Mouse (Mus musculus) hindbrain, embryonic 11.5 days (tissue): Measurements from ENCODE around the gene Taf11. TPM values are rescaled to one million over a fixed set of nuclear protein-coding genes. Genes with fewer than 3 reads are reported as not detected.

ENCODE experiments used
- ATAC-seq: fragments of 200-750 bp; cut with Nextera tagmentation; 2 replicates; pipeline ENCODE4 v1.8.0; 2017; ENCODE audit warnings: mild to moderate bottlenecking, moderate TSS enrichment, moderate library complexity; ENCODE audit not compliant: low FRiP score
- DNase-seq: peaks from one replicate; pipeline ENCODE4 v3.0.0-alpha.2; 2015; ENCODE audit warnings: low spot score
- H3K27ac ChIP-seq: fragments of 300-500 bp; sonication (generic); 2 replicates; pipeline ENCODE4 v1.5.1; 2014; ENCODE audit warnings: mild to moderate bottlenecking, low read depth, low read length
- H3K27me3 ChIP-seq: fragments of 300-500 bp; sonication (generic); 2 replicates; pipeline ENCODE4 v1.6.1; 2014; ENCODE audit warnings: mild to moderate bottlenecking, low read length, moderate library complexity, mixed read lengths; ENCODE audit not compliant: control insufficient read depth, insufficient read depth
- H3K36me3 ChIP-seq: fragments of 300-500 bp; sonication (generic); 2 replicates; pipeline ENCODE4 v1.6.1; 2014; ENCODE audit warnings: mild to moderate bottlenecking, low read length, moderate library complexity, mixed read lengths; ENCODE audit not compliant: control insufficient read depth, insufficient read depth
- H3K4me1 ChIP-seq: fragments of 300-500 bp; sonication (generic); replicated peaks from 2 replicates; pipeline ENCODE4 v1.6.1; 2014; ENCODE audit warnings: low read length, mixed read lengths; ENCODE audit not compliant: control insufficient read depth, insufficient read depth
- H3K4me2 ChIP-seq: fragments of 300-500 bp; sonication (generic); replicated peaks from 2 replicates; pipeline ENCODE4 v1.6.1; 2014; ENCODE audit warnings: mild to moderate bottlenecking, low read depth, low read length
- H3K4me3 ChIP-seq: fragments of 300-500 bp; sonication (generic); 2 replicates; pipeline ENCODE4 v1.5.1; 2014; ENCODE audit warnings: low read depth, low read length
- H3K9ac ChIP-seq: fragments of 300-500 bp; sonication (generic); 2 replicates; pipeline ENCODE4 v1.6.1; 2014; ENCODE audit warnings: low read depth, low read length
- H3K9me3 ChIP-seq: fragments of 300-500 bp; sonication (generic); 2 replicates; pipeline ENCODE4 v1.6.1; 2016; ENCODE audit warnings: low read length; ENCODE audit not compliant: control insufficient read depth
- WGBS: fragments of 180-500 bp; shearing (Covaris S2); extraction: QIAGEN DNeasy Blood & Tissue Kit; methylation state at CpG from one replicate; pipeline ENCODE4 v1.1.7; 2014; 5-methylcytosine and 5-hydroxymethylcytosine counted together
- polyA plus RNA-seq: library from polyadenylated mRNA; unstranded; fragments of >200 nt; fragmentation: Nextera tagmentation; extraction: Ambion mirVana; gene quantifications from 2 replicates; pipeline ENCODE4 v1.2.1, GENCODE M21; 2014

Gene Taf11
- polyA plus RNA-seq, result 89.5 and 93.9 TPM in 2 replicates

DNA sequence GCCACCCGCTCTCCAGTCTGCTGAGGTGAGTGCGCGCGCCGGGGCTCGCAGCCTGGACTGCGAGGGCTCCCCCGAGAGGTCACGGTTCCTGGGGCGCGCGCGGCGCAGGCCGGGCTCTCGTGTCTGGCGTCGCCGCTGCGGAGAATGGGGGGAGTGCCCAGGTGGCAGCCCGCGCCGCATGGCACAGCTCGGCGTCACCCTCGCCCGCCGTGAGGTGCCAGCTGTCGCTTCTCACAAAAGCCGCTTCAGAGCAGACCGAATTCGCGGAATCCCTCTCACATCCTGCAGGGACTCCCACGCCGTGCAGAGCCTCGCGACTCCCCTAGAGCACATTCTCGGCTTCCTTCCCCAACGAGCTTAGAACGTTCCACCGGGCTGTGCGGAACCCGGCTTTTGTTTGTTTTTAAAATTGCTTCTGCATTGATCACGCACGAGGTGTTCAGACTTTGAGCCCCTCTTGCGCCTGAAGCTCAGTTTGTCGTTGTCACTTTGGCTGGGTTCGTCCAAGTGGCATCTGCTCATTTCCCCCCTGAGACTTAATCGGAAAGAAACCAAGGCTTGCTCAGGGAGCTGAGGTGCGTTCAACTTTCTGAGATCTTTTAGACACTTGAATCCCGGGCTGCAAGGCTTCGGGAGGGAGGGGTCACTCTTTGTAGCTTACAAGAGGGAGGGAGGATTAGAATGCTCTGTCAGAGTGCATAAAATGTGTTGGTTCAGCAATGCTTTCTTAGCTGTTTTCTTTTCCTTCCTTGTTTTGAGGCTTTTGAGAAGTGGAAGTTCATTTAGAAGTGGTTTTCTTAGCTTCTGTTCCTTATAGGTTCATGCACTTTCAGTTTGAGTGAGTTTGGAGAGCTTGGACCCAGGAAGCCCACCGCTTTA is at the start of gene Taf11:
Gene Taf11 (minus strand): TSS at position 223 of the 879 bp plus-strand sequence.
- Histone ChIP-seq H3K4me1 (no peaks in the 10 kb centered on the region; the same call in 1 of the 2 replicates), H3K9me3 (no peaks in the 10 kb centered on the region), H3K27me3 (no peaks in the 10 kb centered on the region), H3K36me3 (peaks cover 2% of the 10 kb centered on the region; the same call in 1 of the 2 replicates), H3K9ac (peak within 1 kb of the TSS; percentile 89), H3K27ac (peak within 1 kb of the TSS; percentile 62), H3K4me3 (peak within 1 kb of the TSS; percentile 74), H3K4me2 (peak within 1 kb of the TSS; percentile 91)
- peak; percentile 55 for DNase-seq
- WGBS, result 2% methylated on average over 49 of the region's 53 CpGs
- ATAC-seq, result peak; percentile 62

DNA sequence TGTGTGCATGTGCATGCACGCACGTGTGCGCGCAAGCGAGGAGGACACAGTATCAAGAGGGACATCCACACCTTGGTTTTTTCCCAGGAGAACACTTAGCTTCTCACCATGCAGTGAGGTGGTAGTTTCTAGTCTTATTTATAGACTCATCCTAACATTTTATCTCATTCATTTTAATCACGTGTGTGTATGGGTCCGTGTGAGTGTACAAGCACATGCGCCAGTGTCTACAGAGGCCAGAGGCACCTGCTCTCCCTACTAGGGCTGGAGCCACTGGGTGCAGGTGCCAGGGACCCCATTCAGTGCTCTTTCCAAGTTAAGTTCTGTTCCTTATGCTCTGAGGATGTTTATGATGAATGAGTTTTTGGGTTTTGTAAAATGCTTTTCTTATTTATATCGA is 48.0 kb upstream of the Taf11 start:
- WGBS, result 95% methylated on average over 9 of the region's 9 CpGs
- no peaks in the 10 kb centered on the region for H3K4me1 ChIP-seq
- no peak overlapping the region for H3K4me2 ChIP-seq
- H3K9me3 ChIP-seq, result no peaks in the 10 kb centered on the region
- no peak for ATAC-seq
- no peak overlapping the region for H3K27ac ChIP-seq
- DNase-seq, result no peak
- H3K4me3 ChIP-seq, result no peak overlapping the region
- H3K9ac ChIP-seq, result no peak overlapping the region
- no peaks in the 10 kb centered on the region for H3K27me3 ChIP-seq
- no peaks in the 10 kb centered on the region for H3K36me3 ChIP-seq

DNA sequence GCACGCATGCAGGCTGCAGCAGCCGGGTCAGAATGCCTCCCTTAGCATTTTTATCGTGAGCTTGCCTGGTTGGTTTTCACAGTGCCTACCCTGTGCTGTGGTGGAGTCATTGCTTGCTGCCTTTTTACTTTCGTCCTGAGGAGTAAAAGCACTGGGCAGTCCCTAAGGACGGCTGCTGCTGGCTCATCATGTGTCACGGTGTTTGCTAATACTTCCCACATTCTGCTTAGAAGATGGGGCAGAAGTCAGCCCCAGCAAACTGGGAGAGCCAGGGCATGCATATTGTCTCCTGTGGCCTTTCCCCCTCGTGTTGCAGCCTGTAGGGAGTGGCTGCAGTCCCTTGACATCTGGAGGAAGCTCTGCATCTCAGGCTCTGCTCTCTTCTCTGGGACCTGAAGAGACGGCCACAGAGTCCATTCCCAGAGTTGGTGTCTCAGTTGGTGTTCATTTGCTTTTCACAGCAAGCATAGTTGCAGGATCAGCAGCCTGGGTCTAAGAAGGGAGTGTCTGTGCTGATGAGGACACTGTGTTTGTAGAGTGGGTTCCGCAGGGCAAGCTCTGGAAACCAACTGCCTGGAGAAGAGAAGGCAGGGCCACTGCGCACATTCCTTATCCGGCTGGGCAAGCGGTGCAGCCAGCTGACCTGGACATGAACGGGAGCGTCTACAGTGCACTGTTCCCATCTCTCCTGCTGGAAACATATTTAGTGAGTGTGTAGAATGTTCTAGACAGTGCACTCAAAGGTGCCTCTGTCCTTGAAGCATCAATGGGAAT is 45.2 kb upstream of the Taf11 start:
- WGBS, result 67% methylated on average over 14 of the region's 14 CpGs
- Histone ChIP-seq H3K4me1 (no peaks in the 10 kb centered on the region), H3K4me2 (no peak overlapping the region), H3K4me3 (no peak overlapping the region), H3K27ac (no peak overlapping the region), H3K36me3 (no peaks in the 10 kb centered on the region), H3K9me3 (no peaks in the 10 kb centered on the region), H3K27me3 (no peaks in the 10 kb centered on the region), H3K9ac (no peak overlapping the region)
- DNase-seq (no peak), ATAC-seq (no peak)

DNA sequence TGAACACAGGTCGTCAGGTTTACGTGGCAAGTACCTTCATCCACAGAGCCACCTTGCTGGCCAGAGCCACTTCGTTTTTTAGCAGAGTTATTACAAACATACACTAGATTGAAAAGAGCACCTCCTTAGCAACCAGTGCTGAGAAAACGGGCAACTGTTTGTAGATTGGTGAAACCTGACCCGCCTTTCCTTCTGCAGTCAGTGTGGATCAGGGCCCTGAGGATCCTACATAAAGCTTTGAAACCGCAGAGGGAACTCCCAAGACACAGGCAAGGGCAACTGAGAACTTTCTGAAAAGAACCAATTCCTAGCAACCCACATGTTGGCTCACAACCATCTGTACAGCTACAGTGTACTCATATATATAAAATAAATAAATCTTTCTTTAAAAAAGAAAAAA is 43.5 kb upstream of the Taf11 start:
- ATAC-seq (no peak), DNase-seq (no peak)
- Histone ChIP-seq H3K9ac (no peak overlapping the region), H3K27me3 (no peaks in the 10 kb centered on the region), H3K4me2 (no peak overlapping the region), H3K4me3 (no peak overlapping the region), H3K36me3 (no peaks in the 10 kb centered on the region), H3K27ac (no peak overlapping the region), H3K4me1 (no peaks in the 10 kb centered on the region), H3K9me3 (no peaks in the 10 kb centered on the region)
- WGBS, result 71% methylated on average over 6 of the region's 6 CpGs

DNA sequence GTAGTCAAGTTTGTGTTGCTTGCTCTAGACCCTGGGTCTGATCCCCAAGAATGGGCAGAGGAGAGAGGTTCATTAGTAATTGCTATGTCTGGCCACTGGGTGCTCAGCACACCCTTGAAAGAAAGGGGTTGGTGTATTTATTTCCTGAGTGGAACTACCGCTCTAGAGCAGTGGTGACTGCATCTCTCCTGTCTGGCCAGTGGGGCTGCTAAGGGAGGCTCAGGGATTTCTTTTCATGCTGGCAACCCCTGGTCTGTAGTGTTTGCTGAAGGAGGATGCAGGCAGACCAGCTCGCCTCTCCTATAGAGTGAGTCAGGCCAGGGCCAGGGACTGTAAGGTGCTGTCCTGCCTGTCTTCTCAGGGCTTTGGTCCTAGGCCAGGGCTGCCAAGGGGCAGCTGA is 37.5 kb upstream of the Taf11 start:
- H3K27ac ChIP-seq, result 0 out of 2 replicates have a peak overlapping the region, but pooled peaks have one; percentile 17
- H3K36me3 ChIP-seq, result no peaks in the 10 kb centered on the region
- 81% methylated on average over 2 of the region's 2 CpGs for WGBS
- no peaks in the 10 kb centered on the region for H3K27me3 ChIP-seq
- DNase-seq (no peak), ATAC-seq (no peak)
- H3K4me1 ChIP-seq, result no peaks in the 10 kb centered on the region
- H3K9me3 ChIP-seq, result no peaks in the 10 kb centered on the region
- H3K4me3 ChIP-seq, result no peak overlapping the region
- no peak overlapping the region for H3K9ac ChIP-seq
- no peak overlapping the region for H3K4me2 ChIP-seq

DNA sequence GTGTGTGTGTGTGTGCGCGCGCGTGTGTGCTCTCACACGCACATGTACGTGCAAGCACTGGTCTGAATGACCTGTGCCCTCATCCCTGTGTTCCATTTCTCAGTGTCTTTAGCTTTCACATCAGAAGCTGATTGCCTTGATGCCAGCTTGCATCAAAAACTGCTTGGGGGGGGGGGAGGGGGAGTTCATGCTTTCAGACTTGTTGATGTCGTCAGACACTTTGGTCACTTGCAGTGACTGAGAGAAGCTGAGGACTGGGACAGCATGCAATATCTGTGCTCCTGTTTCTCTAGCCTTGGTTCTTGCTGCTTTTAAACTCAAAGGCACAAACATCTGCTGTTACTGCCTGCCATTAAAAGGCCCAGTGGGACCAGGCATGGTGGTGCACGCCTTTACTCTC is 36.7 kb upstream of the Taf11 start:
- no peak for ATAC-seq
- H3K4me3 ChIP-seq, result no peak overlapping the region
- H3K27ac ChIP-seq, result no peak overlapping the region
- H3K9ac ChIP-seq, result no peak overlapping the region
- no peaks in the 10 kb centered on the region for H3K27me3 ChIP-seq
- no peaks in the 10 kb centered on the region for H3K4me1 ChIP-seq
- no peak for DNase-seq
- no peaks in the 10 kb centered on the region for H3K9me3 ChIP-seq
- 84% methylated on average over 8 of the region's 8 CpGs for WGBS
- H3K36me3 ChIP-seq, result no peaks in the 10 kb centered on the region
- H3K4me2 ChIP-seq, result no peak overlapping the region

DNA sequence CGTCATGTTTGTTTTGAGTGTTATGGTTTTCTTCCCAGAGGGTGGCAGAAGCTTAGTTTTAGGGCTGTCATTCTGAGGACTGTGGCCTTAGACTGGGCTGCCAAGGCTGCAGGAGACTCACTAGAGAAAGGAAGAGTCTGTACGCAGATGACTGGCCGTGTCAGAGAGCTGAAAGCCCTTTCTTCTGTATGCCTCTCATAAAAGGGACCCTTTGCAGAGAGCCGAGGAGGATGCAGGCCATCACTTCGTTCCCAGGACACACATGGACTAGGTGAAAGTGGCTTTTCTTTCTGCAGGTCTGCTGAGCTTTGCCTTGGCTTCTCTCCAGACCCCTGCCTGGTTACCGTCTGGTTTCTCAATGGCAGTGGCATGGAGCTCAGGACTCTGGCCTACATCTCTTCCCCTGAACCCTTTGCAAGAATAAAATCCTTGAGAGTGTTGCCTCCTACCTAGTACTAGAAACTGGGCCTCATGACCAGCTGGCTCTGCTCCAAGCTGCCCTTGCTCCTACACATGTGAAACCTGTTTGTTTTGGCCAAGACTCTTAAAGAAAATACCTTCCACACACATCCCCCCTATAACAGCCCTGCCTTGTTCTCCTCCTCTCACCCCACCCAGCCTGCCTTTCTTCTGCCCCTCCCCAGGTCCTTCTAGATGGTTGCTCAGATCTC is 36.0 kb upstream of the Taf11 start:
- Histone ChIP-seq H3K9me3 (no peaks in the 10 kb centered on the region), H3K4me1 (no peaks in the 10 kb centered on the region), H3K4me3 (no peak overlapping the region), H3K36me3 (no peaks in the 10 kb centered on the region), H3K9ac (no peak overlapping the region), H3K27ac (peak overlapping the region; percentile 27; the same call in 1 of the 2 replicates), H3K4me2 (no peak overlapping the region), H3K27me3 (no peaks in the 10 kb centered on the region)
- 69% methylated on average over 6 of the region's 6 CpGs for WGBS
- DNase-seq (no peak), ATAC-seq (no peak)

DNA sequence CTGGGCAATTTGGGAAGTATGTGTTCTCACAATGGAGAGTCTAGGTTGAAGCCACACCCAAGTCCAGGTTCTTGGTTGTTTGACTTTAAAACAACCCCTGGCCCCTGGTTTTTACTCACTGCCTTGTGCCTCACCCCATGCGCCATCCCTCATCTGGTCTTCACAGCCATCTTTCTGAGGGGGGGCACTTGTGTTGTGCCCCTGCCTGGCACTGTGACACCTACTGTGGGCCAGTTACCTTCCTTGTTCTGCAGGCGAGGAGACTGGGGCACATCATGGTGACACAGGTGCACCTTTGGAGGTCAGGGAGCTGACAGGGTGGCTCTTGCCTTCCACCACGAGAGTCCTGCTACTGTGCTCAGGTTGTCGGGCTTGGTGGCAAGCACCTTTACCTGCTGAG is 32.5 kb upstream of the Taf11 start:
- Histone ChIP-seq H3K4me1 (no peaks in the 10 kb centered on the region), H3K27me3 (no peaks in the 10 kb centered on the region), H3K4me3 (no peak overlapping the region), H3K36me3 (no peaks in the 10 kb centered on the region), H3K9ac (no peak overlapping the region), H3K27ac (no peak overlapping the region), H3K9me3 (no peaks in the 10 kb centered on the region), H3K4me2 (no peak overlapping the region)
- no peak for ATAC-seq
- 92% methylated on average over 4 of the region's 4 CpGs for WGBS
- no peak for DNase-seq
